8 mouse cellular contexts compared by ENCODE assay signal in the genomic region with DNA sequence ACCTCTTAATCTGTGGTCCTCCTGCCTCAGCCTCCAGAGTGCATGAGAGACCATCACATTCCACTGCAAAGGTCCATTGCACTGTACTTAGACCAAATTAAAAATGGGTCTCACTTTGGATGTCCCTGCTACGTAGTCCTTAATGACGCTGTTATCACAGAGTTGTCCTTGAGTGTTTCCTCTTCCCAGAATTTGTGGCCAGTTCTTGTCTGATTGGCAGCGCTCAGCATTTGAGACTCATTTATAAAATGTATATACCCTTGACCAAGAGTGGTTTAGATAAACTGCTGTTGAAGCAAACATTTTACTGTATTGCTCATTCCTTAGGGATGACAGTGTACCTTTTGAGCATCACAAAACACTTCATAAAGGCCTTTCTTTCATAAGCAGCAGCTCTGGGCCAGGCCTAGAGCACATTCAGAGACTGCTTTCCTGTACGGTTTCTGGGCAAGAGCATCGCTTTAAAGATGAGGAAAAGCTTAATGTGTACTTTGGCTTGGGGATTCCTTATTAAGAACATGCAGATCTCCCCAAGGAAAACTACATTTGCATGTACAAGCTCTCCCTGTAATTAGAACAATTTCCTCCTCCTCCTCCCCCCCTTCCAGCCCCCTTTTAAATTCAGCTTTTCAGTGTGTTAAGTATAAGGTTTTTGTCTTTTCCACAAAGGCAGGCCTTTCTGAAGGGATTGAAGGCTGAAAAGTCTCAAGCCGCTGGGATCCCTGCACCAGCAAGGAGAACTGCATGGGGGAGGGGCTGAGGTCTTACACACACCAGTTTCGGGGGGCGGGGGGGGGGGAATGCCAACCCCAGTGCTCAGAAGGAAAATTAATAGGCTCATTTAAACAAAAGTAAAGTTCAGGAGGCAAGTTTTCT. TPM values are rescaled to one million over a fixed set of nuclear protein-coding genes. Genes with fewer than 3 reads are reported as not detected.
DNase-seq lines count a peak whose midpoint lies in the region; ATAC-seq and TF ChIP-seq lines count a peak whose summit lies in the region.

No protein-coding gene starts in this region.

- peak; percentile 19 for DNase-seq in liver
- no peak for DNase-seq in liver, embryonic 11.5 days (ENCODE audit: low spot score)
- DNase-seq in fat pad, adult 2 months (ENCODE audit: extremely low read depth, low read depth, low spot score) = peak; percentile 76
- DNase-seq in midbrain, postnatal 0 days (ENCODE audit: low spot score) = peak; percentile 75
- no peak for DNase-seq in cerebellum, adult 11 months
- DNase-seq in thymus, adult 18-20 months = no peak
- DNase-seq in thymus, postnatal 10 days (ENCODE audit: low spot score in 2 of 2) = no peak

- no peak overlapping the region for H3K9ac ChIP-seq in liver, embryonic 11.5 days (ENCODE audit: low read depth, low read length)
- H3K9ac ChIP-seq in hindbrain, embryonic 15.5 days = no peak overlapping the region
- H3K9ac ChIP-seq in midbrain, postnatal 0 days (replicated peaks; ENCODE audit: low read length, poor library complexity, severe bottlenecking) = 0 out of 2 replicates have a peak overlapping the region, but pooled peaks have one; percentile 13

- H3K4me2 ChIP-seq in liver, embryonic 11.5 days = no peak overlapping the region
- H3K4me2 ChIP-seq in hindbrain, embryonic 15.5 days = peak overlapping the region; percentile 50
- peak overlapping the region; percentile 39 for H3K4me2 ChIP-seq in midbrain, postnatal 0 days (ENCODE audit: low read depth, low read length, poor library complexity, severe bottlenecking)

- 46% methylated on average over 8 of the region's 8 CpGs for WGBS in liver, embryonic 11.5 days
- 28% methylated on average over 8 of the region's 8 CpGs for whole genome bisulfite sequencing in hindbrain, embryonic 15.5 days
- WGBS in midbrain, postnatal 0 days = 27% methylated on average over 8 of the region's 8 CpGs

- no peak overlapping the region; the same call in 1 of the 2 replicates for H3K27ac ChIP-seq in liver, embryonic 11.5 days (ENCODE audit: low read depth, low read length)
- peak overlapping the region; percentile 74 for H3K27ac ChIP-seq in hindbrain, embryonic 15.5 days (replicated peaks)
- H3K27ac ChIP-seq in midbrain, postnatal 0 days (ENCODE audit: low read depth, low read length) = 0 out of 2 replicates have a peak overlapping the region, but pooled peaks have one; percentile 51

- H3K4me1 ChIP-seq in liver, embryonic 11.5 days (replicated peaks; ENCODE audit: control insufficient read depth, insufficient read depth, low read length) = peaks cover 23% of the 10 kb centered on the region
- H3K4me1 ChIP-seq in hindbrain, embryonic 15.5 days (replicated peaks) = peaks cover 34% of the 10 kb centered on the region
- H3K4me1 ChIP-seq in midbrain, postnatal 0 days (ENCODE audit: insufficient read depth, low read length) = peaks cover 19% of the 10 kb centered on the region

- no peaks in the 10 kb centered on the region for H3K36me3 ChIP-seq in liver, embryonic 11.5 days (ENCODE audit: control insufficient read depth, insufficient read depth, low read length)
- H3K36me3 ChIP-seq in hindbrain, embryonic 15.5 days = no peaks in the 10 kb centered on the region
- H3K36me3 ChIP-seq in midbrain, postnatal 0 days (ENCODE audit: insufficient read depth, low read length) = no peaks in the 10 kb centered on the region

- no peak overlapping the region for H3K4me3 ChIP-seq in liver, embryonic 11.5 days (ENCODE audit: low read depth, low read length)
- H3K4me3 ChIP-seq in hindbrain, embryonic 15.5 days = 0 out of 2 replicates have a peak overlapping the region, but pooled peaks have one; percentile 5
- 0 out of 2 replicates have a peak overlapping the region, but pooled peaks have one; percentile 6 for H3K4me3 ChIP-seq in midbrain, postnatal 0 days (ENCODE audit: low read depth, low read length)

- H3K9me3 ChIP-seq in liver, embryonic 11.5 days (ENCODE audit: control insufficient read depth, low read length) = no peaks in the 10 kb centered on the region
- no peaks in the 10 kb centered on the region for H3K9me3 ChIP-seq in hindbrain, embryonic 15.5 days
- no peaks in the 10 kb centered on the region for H3K9me3 ChIP-seq in midbrain, postnatal 0 days (ENCODE audit: low read length)

- TF ChIP-seq CTCF in midbrain, postnatal 0 days (IDR thresholded peaks at IDR 0.05) = no peak

- H3K27me3 ChIP-seq in liver, embryonic 11.5 days (replicated peaks; ENCODE audit: control insufficient read depth, insufficient read depth, low read length) = no peaks in the 10 kb centered on the region
- H3K27me3 ChIP-seq in hindbrain, embryonic 15.5 days = no peaks in the 10 kb centered on the region
- no peaks in the 10 kb centered on the region for H3K27me3 ChIP-seq in midbrain, postnatal 0 days (ENCODE audit: insufficient read depth, low read length)

- no peak for ATAC-seq in liver, embryonic 11.5 days (replicated peaks; ENCODE audit: low FRiP score)
- ATAC-seq in hindbrain, embryonic 15.5 days (ENCODE audit: low FRiP score, low read depth) = peak; percentile 76; the same call in 1 of the 2 replicates
- ATAC-seq in midbrain, postnatal 0 days (ENCODE audit: low FRiP score) = peak; percentile 52; the same call in 1 of the 2 replicates

RNA-seq across cellular contexts. Expression of gene Plcb4, which starts 52.5 kb away (rescaled TPM):
- 7.8 and 10.3 TPM in 2 replicates for polyA plus RNA-seq in liver, embryonic 11.5 days (2014; fragmentation: Nextera tagmentation; extraction: Ambion mirVana)
- 46.1 and 50.6 TPM in 2 replicates for polyA plus RNA-seq in hindbrain, embryonic 15.5 days (2015; fragmentation: Nextera tagmentation; extraction: Ambion mirVana)
- 62.0 and 66.6 TPM in 2 replicates for total RNA-seq in midbrain, postnatal 0 days (2014; rRNA removed)
- 26.1 and 31.4 TPM in 2 replicates for polyA plus RNA-seq in midbrain, postnatal 0 days (2015; fragmentation: Nextera tagmentation; extraction: Ambion mirVana)

Comparison
In these comparisons a context has a peak if more than half of its experiments do, and no peak if none do; other contexts are left out.
1. DNase-seq: peak in liver (single experiment), fat pad, adult 2 months (single experiment) and midbrain, postnatal 0 days (single experiment); none in liver, embryonic 11.5 days (single experiment), cerebellum, adult 11 months (single experiment), thymus, adult 18-20 months (0 of 2) and thymus, postnatal 10 days (0 of 2).